Mouse (Mus musculus) embryonic facial prominence, embryonic 11.5 days (tissue): ENCODE measurements around the gene Clip2. TPM values are rescaled to one million over a fixed set of nuclear protein-coding genes. Genes with fewer than 3 reads are reported as not detected.

ENCODE experiments used
- ATAC-seq: fragments of 200-750 bp; cut with Nextera tagmentation; replicated peaks from 2 replicates; pipeline ENCODE4 v1.8.0; 2017; ENCODE audit warnings: low read depth; ENCODE audit not compliant: insufficient number of reproducible peaks, low FRiP score, low TSS enrichment
- DNase-seq: peaks from one replicate; pipeline ENCODE4 v3.0.0-alpha.2; 2015; ENCODE audit warnings: low spot score
- H3K27ac ChIP-seq: fragments of 300-500 bp; sonication (generic); replicated peaks from 2 replicates; pipeline ENCODE4 v1.5.1; 2014; ENCODE audit warnings: mild to moderate bottlenecking, low read depth, low read length, control low read depth
- H3K27me3 ChIP-seq: fragments of 300-500 bp; sonication (generic); 2 replicates; pipeline ENCODE4 v1.6.1; 2014; ENCODE audit warnings: mild to moderate bottlenecking, low read length, moderate library complexity, mixed read lengths; ENCODE audit not compliant: control insufficient read depth, insufficient read depth
- H3K36me3 ChIP-seq: fragments of 300-500 bp; sonication (generic); replicated peaks from 2 replicates; pipeline ENCODE4 v1.6.1; 2014; ENCODE audit warnings: low read depth, mild to moderate bottlenecking, low read length, moderate library complexity, mixed read lengths; ENCODE audit not compliant: control insufficient read depth, insufficient read depth
- H3K4me1 ChIP-seq: fragments of 300-500 bp; sonication (generic); 2 replicates; pipeline ENCODE4 v1.6.1; 2014; ENCODE audit warnings: low read length, mixed read lengths; ENCODE audit not compliant: control insufficient read depth, insufficient read depth
- H3K4me2 ChIP-seq: fragments of 300-500 bp; sonication (generic); 2 replicates; pipeline ENCODE4 v1.6.1; 2014; ENCODE audit warnings: low read depth, mild to moderate bottlenecking, control low read depth, low read length, moderate library complexity
- H3K4me3 ChIP-seq: fragments of 300-500 bp; sonication (generic); 2 replicates; pipeline ENCODE4 v1.5.1; 2014; ENCODE audit warnings: low read depth, low read length, control low read depth
- H3K9ac ChIP-seq: fragments of 300-500 bp; sonication (generic); replicated peaks from 2 replicates; pipeline ENCODE4 v1.6.1; 2014; ENCODE audit warnings: mild to moderate bottlenecking, control low read depth, low read length
- H3K9me3 ChIP-seq: fragments of 300-500 bp; sonication (generic); replicated peaks from 2 replicates; pipeline ENCODE4 v1.6.1; 2016; ENCODE audit warnings: mild to moderate bottlenecking, low read length, inconsistent platforms, mixed read lengths; ENCODE audit not compliant: control insufficient read depth
- WGBS: fragments of 180-500 bp; shearing (Covaris S2); extraction: QIAGEN DNeasy Blood & Tissue Kit; methylation state at CpG from one replicate; pipeline ENCODE4 v1.1.7; 2014; 5-methylcytosine and 5-hydroxymethylcytosine counted together
- polyA plus RNA-seq: library from polyadenylated mRNA; unstranded; fragments of >200 nt; fragmentation: Nextera tagmentation; extraction: Ambion mirVana; gene quantifications from 2 replicates; pipeline ENCODE4 v1.2.1, GENCODE M21; 2014

Clip2 gene
- polyA plus RNA-seq, 1 experiment from 2014 or later = 4.6 TPM

DNA sequence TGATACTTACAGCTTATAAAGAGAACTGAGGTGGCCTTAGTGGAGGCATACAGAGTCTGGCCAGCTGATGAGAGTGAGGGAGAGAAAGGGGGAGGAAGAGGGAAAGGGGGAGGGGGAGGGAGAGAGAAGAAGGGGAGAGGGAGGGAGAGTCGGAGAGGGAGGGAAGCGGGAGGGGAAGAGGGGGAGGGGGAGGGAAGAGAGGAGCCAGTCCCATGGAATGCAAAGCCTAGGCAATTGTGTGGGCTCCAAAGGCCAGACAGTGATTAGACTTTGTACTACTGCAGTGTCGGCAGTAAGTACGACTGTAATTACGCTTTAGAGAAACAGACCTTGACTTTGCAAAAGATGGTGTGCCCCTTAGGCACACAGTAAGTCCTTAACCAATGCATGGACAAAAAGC, 3.9 kb downstream of the Clip2 start:
- no peaks in the 10 kb centered on the region for H3K27me3 ChIP-seq
- DNase-seq = no peak
- WGBS = 41% methylated on average over 5 of the region's 5 CpGs
- ATAC-seq = no peak
- no peak overlapping the region for H3K9ac ChIP-seq
- H3K27ac ChIP-seq = no peak overlapping the region
- no peaks in the 10 kb centered on the region for H3K36me3 ChIP-seq
- H3K4me2 ChIP-seq = no peak overlapping the region
- H3K9me3 ChIP-seq = no peaks in the 10 kb centered on the region
- H3K4me3 ChIP-seq = no peak overlapping the region
- H3K4me1 ChIP-seq = peaks cover 8% of the 10 kb centered on the region

- H3K4me3 ChIP-seq = no peak overlapping the region
- no peaks in the 10 kb centered on the region for H3K27me3 ChIP-seq
- H3K4me1 ChIP-seq = peaks cover 8% of the 10 kb centered on the region
- H3K9me3 ChIP-seq = no peaks in the 10 kb centered on the region
- DNase-seq (no peak), ATAC-seq (no peak)
- H3K4me2 ChIP-seq = no peak overlapping the region
- no peak overlapping the region for H3K9ac ChIP-seq
- no peaks in the 10 kb centered on the region for H3K36me3 ChIP-seq
- WGBS = 86% methylated on average over 7 of the region's 7 CpGs
- H3K27ac ChIP-seq = no peak overlapping the region
Measured at GRCm38 (mm10) chr5:134546790-134547189, 5.4 kb downstream of the Clip2 start.

DNA sequence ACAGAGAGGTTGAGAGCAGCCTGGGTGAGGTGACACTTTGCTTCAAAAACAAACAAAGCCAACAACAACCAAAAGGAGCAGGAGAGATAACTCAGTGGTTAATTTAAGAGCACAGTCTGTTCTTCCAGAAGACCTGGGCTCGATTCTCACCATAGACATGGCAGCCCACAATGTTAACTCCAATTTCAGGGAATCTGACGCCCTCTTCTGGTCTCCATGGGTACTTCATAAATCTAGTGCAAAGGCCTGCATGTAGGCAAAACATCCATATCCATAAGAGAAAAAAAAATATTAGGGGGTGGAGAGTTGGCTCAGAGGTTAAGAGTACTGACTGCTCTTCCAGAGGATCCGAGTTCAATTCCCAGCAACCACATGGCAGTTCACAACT, 7.0 kb downstream of the Clip2 start:
- no peaks in the 10 kb centered on the region for H3K9me3 ChIP-seq
- H3K4me2 ChIP-seq = no peak overlapping the region
- DNase-seq = no peak
- 49% methylated on average over 3 of the region's 3 CpGs for WGBS
- H3K9ac ChIP-seq = no peak overlapping the region
- H3K36me3 ChIP-seq = no peaks in the 10 kb centered on the region
- H3K27me3 ChIP-seq = no peaks in the 10 kb centered on the region
- 0 out of 2 replicates have a peak, but pooled peaks cover under 1% of the 10 kb centered on the region for H3K4me1 ChIP-seq
- no peak for ATAC-seq
- H3K4me3 ChIP-seq = no peak overlapping the region
- no peak overlapping the region for H3K27ac ChIP-seq

DNA sequence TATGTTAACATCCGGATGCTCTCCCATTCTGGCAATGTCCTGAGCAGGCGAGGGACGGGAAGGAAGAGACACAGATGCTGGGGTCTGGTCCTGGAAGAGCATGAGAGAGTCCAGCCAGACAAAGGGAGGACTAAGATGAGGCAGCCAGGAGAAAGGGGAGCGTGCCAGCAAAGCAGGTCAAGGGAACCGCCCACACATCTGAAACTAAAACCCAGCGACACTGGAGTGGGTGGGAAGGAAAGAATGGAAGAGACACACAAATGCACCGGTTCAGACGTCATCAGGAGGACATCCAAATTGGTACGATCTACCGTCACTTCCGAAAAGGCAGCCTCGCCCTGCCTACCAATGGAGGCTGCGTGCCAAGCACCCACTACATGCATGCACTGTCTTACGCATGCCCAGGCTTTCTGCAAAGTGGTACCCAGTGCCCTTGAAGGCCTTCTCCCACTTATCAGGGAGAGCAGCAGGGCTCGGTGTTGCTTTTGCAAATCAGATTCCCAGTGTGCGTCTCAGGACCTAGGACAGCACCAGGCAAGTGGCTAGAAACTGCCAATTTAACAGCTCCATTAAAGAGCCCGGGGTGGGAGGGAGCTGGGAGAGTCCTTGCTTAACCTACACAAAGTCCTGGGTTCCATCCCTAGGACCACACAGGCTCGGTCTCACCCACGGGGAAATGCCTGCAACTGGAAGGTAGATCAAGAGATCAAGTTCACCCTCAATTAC, 7.6 kb downstream of the Clip2 start:
- Histone ChIP-seq H3K9ac (no peak overlapping the region), H3K4me1 (peaks cover 6% of the 10 kb centered on the region; the same call in 1 of the 2 replicates), H3K9me3 (no peaks in the 10 kb centered on the region), H3K27me3 (no peaks in the 10 kb centered on the region), H3K4me2 (no peak overlapping the region), H3K36me3 (no peaks in the 10 kb centered on the region), H3K4me3 (no peak overlapping the region), H3K27ac (no peak overlapping the region)
- 66% methylated on average over 19 of the region's 19 CpGs for WGBS
- ATAC-seq = no peak
- DNase-seq = peak; percentile 55

DNA sequence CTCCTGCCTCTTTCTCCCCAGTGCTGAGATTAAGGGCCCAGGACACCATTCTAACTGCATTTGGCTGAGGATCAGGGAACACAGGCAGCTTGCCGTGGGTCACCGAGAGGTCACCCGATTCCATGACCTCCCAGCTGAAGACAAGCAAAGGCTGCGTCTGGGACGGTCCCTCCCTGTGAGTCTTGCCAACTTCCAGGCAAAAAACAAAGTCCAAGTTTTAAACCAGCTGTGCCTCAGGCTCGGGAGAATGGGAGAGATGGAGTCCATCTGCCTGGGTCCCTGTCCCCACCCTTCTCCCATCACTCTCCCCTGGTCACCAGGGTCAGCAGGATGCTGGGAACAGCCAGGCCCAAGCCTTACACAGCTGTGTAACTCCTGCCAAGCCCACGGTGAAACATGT, 10.6 kb downstream of the Clip2 start:
- WGBS = 28% methylated on average over 7 of the region's 7 CpGs

DNA sequence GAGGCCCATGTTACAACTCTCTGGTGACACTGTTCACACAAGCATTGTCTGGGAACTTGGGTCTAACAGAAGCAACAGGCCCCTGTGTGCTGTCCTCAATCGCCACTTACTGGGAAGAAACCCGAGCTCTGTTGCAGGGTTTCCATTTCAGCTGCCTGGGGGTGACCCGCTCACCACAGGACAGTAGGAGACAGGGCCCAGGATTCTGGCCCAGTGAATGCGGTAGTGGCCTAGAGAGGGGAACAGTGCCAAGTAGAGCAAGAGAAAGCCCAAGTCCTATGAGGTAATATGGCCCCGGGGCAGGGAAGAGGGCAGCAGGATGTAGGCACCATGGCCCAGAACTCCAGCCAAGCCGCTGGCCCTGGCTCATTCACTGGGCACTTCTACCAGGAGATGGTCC, 11.4 kb downstream of the Clip2 start:
- Histone ChIP-seq H3K9ac (no peak overlapping the region), H3K36me3 (peaks cover 4% of the 10 kb centered on the region), H3K9me3 (no peaks in the 10 kb centered on the region; the same call in 1 of the 2 replicates), H3K4me2 (no peak overlapping the region), H3K27ac (no peak overlapping the region), H3K4me1 (peaks cover 8% of the 10 kb centered on the region; the same call in 1 of the 2 replicates), H3K4me3 (no peak overlapping the region), H3K27me3 (no peaks in the 10 kb centered on the region)
- ATAC-seq (no peak), DNase-seq (no peak)
- WGBS = 59% methylated on average over 6 of the region's 6 CpGs

More for the DNA sequence above, 10.6 kb downstream of the Clip2 start:
- no peaks in the 10 kb centered on the region; the same call in 1 of the 2 replicates for H3K9me3 ChIP-seq
- no peak overlapping the region for H3K27ac ChIP-seq
- H3K27me3 ChIP-seq = no peaks in the 10 kb centered on the region
- H3K36me3 ChIP-seq = peaks cover 4% of the 10 kb centered on the region
- no peak overlapping the region for H3K9ac ChIP-seq
- ATAC-seq = no peak
- no peak overlapping the region for H3K4me2 ChIP-seq
- no peak overlapping the region for H3K4me3 ChIP-seq
- peaks cover 8% of the 10 kb centered on the region; the same call in 1 of the 2 replicates for H3K4me1 ChIP-seq
- no peak for DNase-seq

- peak overlapping the region; percentile 73 for H3K27ac ChIP-seq
- H3K4me2 ChIP-seq = no peak overlapping the region; the same call in 1 of the 2 replicates
- WGBS = 4% methylated on average over 3 of the region's 3 CpGs
- H3K9ac ChIP-seq = peak overlapping the region; percentile 32; the same call in 1 of the 2 replicates
- peak; percentile 61; the same call in 1 of the 2 replicates for ATAC-seq
- H3K27me3 ChIP-seq = no peaks in the 10 kb centered on the region
- peak; percentile 81 for DNase-seq
- H3K36me3 ChIP-seq = peaks cover 4% of the 10 kb centered on the region
- H3K9me3 ChIP-seq = no peaks in the 10 kb centered on the region; the same call in 1 of the 2 replicates
- no peak overlapping the region for H3K4me3 ChIP-seq
- H3K4me1 ChIP-seq = peaks cover 8% of the 10 kb centered on the region; the same call in 1 of the 2 replicates
Measured at GRCm38 (mm10) chr5:134539891-134540290, 12.3 kb downstream of the Clip2 start.

GRCm38 (mm10) chr5:134536036-134536435, 16.2 kb downstream of the Clip2 start:
- H3K27ac ChIP-seq = no peak overlapping the region
- WGBS = 92% methylated on average over 6 of the region's 6 CpGs
- peaks cover 4% of the 10 kb centered on the region for H3K36me3 ChIP-seq
- no peaks in the 10 kb centered on the region for H3K27me3 ChIP-seq
- ATAC-seq = no peak
- H3K9ac ChIP-seq = no peak overlapping the region
- no peaks in the 10 kb centered on the region; the same call in 1 of the 2 replicates for H3K9me3 ChIP-seq
- no peak overlapping the region for H3K4me2 ChIP-seq
- H3K4me3 ChIP-seq = no peak overlapping the region
- peaks cover 8% of the 10 kb centered on the region; the same call in 1 of the 2 replicates for H3K4me1 ChIP-seq
- no peak for DNase-seq
